Mouse (Mus musculus): ENCODE measurements at regions not wholly inside any gene's neighbourhood (a gene's known extent, or its start where the extent isn't known, plus 50 kb on each side); places are given as distances from the start of the nearest gene placed in this dataset.

GRCm38 (mm10) chr8:113549200-113549599 is 86.2 kb upstream of the Mon1b start:
- TF ChIP-seq EP300 (IDR thresholded peaks at IDR 0.05; ENCODE audit: low read depth in 1 of 2, low read length in 2 of 2) (no peak), TAL1 (IDR thresholded peaks at IDR 0.05; ENCODE audit: low read length) (no peak)
